Mouse (Mus musculus) liver, postnatal 0 days (tissue): ENCODE results near the gene Usf1.

ENCODE experiments used
- CTCF ChIP-seq: sonication (generic); IDR thresholded peaks from 2 replicates; pipeline ENCODE4 v1.5.1; 2016; ENCODE audit warnings: antibody characterized with exemption, low read depth
- EP300 ChIP-seq: IDR thresholded peaks from 2 replicates; pipeline ENCODE4 v1.6.1; 2016; ENCODE audit warnings: antibody characterized with exemption, low read depth, mild to moderate bottlenecking

GRCm38 (mm10) chr1:171418660-171419059 lies 7.5 kb downstream of the Usf1 start, which contains the start of gene Tstd1:
- TF ChIP-seq CTCF (no peak), EP300 (0 out of 2 replicates have a peak, but pooled peaks have one; percentile 22)
